Mouse (Mus musculus) liver, embryonic 16.5 days (tissue): Measurements from ENCODE around the gene Mtmr1. TPM values are rescaled to one million over a fixed set of nuclear protein-coding genes. Genes with fewer than 3 reads are reported as not detected.

Experiments
- ATAC-seq: fragments of 200-750 bp; cut with Nextera tagmentation; 2 replicates; pipeline ENCODE4 v1.8.0; 2017; ENCODE audit warnings: low read depth, mild to moderate bottlenecking, moderate number of reproducible peaks, moderate library complexity
- H3K27ac ChIP-seq: fragments of 300-500 bp; sonication (generic); 2 replicates; pipeline ENCODE4 v1.5.1; 2014; ENCODE audit warnings: mild to moderate bottlenecking, low read length
- H3K27me3 ChIP-seq: fragments of 300-500 bp; sonication (generic); 2 replicates; pipeline ENCODE4 v1.6.1; 2014; ENCODE audit warnings: low read depth, low read length, mixed read lengths; ENCODE audit not compliant: control insufficient read depth, insufficient read depth
- H3K36me3 ChIP-seq: fragments of 300-500 bp; sonication (generic); 2 replicates; pipeline ENCODE4 v1.6.1; 2014; ENCODE audit warnings: mild to moderate bottlenecking; ENCODE audit not compliant: control insufficient read depth, insufficient read depth
- H3K4me1 ChIP-seq: fragments of 300-500 bp; sonication (generic); 2 replicates; pipeline ENCODE4 v1.6.1; 2014; ENCODE audit warnings: low read depth, low read length, mixed read lengths; ENCODE audit not compliant: control insufficient read depth
- H3K4me2 ChIP-seq: fragments of 300-500 bp; sonication (generic); 2 replicates; pipeline ENCODE4 v1.6.1; 2014; ENCODE audit warnings: low read depth, low read length, mixed read lengths
- H3K4me3 ChIP-seq: fragments of 300-500 bp; sonication (generic); 2 replicates; pipeline ENCODE4 v1.5.1; 2014; ENCODE audit warnings: low read depth, mild to moderate bottlenecking, low read length
- H3K9ac ChIP-seq: fragments of 300-500 bp; sonication (generic); 2 replicates; pipeline ENCODE4 v1.6.1; 2014; ENCODE audit warnings: low read depth, low read length
- H3K9me3 ChIP-seq: fragments of 300-500 bp; sonication (generic); replicated peaks from 2 replicates; pipeline ENCODE4 v1.6.1; 2016; ENCODE audit warnings: low read length; ENCODE audit not compliant: control insufficient read depth
- WGBS: fragments of 180-500 bp; shearing (Covaris S2); extraction: QIAGEN DNeasy Blood & Tissue Kit; methylation state at CpG from one replicate; pipeline ENCODE4 v1.1.7; 2014; ENCODE audit not compliant: insufficient replicate concordance; 5-methylcytosine and 5-hydroxymethylcytosine counted together
- polyA plus RNA-seq: library from polyadenylated mRNA; unstranded; fragments of >200 nt; fragmentation: Nextera tagmentation; extraction: Ambion mirVana; gene quantifications from 2 replicates; pipeline ENCODE4 v1.2.1, GENCODE M21; 2015

Mtmr1 gene
- polyA plus RNA-seq, 1 experiment from 2014 or later = 5.3 TPM

DNA sequence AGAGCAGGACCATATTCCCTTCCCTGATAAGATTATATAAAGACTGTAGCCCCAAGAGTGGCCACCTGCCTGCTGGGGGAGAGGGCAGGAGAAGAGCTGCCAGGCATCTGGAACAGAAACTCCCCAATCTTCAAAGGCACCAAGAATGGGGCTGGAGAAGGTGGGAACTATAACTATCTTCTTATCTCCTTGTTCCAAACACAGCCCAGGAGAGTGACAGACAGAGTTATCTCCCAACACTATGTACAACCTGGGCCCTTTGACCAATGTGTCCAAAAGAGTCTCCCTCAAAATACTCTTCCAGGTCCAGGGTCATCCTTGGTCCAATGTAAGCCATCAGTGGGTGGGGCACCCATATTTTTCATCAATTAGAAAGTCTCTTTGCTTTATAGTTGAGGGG is 62.9 kb downstream of the Mtmr1 start:
- H3K9me3 ChIP-seq = no peaks in the 10 kb centered on the region
- peak; percentile 53 for ATAC-seq

DNA sequence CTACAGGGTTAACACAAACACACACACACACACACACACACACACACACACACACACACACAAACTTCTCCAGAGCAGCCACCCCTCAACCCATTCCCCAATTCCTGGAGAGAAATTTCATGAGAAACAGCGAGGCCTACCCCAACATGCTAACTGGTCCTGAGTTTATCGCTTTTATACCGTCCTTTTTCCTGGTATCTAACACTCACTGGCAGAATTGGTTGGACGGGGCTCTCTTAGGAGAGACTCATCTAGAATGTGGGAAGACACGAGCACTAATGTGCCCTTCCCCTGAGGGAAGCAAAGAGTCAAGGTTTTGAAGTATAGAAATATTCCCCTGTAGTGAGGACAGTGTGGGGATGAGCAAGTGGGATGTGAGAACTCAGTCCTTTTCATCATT is 66.3 kb downstream of the Mtmr1 start:
- WGBS = 68% methylated on average over 5 of the region's 5 CpGs
- no peak for ATAC-seq
- no peaks in the 10 kb centered on the region for H3K9me3 ChIP-seq
- no peak overlapping the region for H3K4me3 ChIP-seq
- no peak overlapping the region for H3K27ac ChIP-seq
- H3K4me2 ChIP-seq = no peak overlapping the region
- H3K36me3 ChIP-seq = no peaks in the 10 kb centered on the region
- H3K4me1 ChIP-seq = no peaks in the 10 kb centered on the region; the same call in 1 of the 2 replicates
- H3K27me3 ChIP-seq = no peaks in the 10 kb centered on the region
- H3K9ac ChIP-seq = no peak overlapping the region

More for the DNA sequence above, 62.9 kb downstream of the Mtmr1 start:
- Histone ChIP-seq H3K27me3 (no peaks in the 10 kb centered on the region), H3K4me1 (no peaks in the 10 kb centered on the region; the same call in 1 of the 2 replicates), H3K27ac (no peak overlapping the region), H3K4me2 (no peak overlapping the region), H3K36me3 (no peaks in the 10 kb centered on the region), H3K9ac (no peak overlapping the region), H3K4me3 (no peak overlapping the region)

DNA sequence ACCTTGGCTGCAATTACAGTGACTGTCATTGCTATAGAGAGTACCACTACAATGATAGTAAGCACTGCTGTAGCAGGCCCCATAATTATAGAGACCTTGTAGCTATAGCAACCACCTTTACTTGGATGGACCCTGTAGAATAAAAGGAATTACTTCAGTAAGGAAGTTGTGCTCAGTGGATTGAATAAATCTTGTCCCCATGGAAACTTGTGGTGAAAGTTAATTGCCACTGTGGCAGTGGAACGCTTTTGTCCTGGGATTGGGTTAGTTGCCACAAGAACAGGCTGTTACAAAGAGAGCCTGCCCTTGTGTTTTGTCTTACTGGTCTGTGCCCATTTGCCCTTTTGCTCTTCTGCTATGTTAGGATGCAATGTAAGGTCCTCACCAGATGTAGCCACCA is 69.9 kb downstream of the Mtmr1 start:
- Histone ChIP-seq H3K36me3 (no peaks in the 10 kb centered on the region), H3K4me1 (no peaks in the 10 kb centered on the region)
- no peak for ATAC-seq

DNA sequence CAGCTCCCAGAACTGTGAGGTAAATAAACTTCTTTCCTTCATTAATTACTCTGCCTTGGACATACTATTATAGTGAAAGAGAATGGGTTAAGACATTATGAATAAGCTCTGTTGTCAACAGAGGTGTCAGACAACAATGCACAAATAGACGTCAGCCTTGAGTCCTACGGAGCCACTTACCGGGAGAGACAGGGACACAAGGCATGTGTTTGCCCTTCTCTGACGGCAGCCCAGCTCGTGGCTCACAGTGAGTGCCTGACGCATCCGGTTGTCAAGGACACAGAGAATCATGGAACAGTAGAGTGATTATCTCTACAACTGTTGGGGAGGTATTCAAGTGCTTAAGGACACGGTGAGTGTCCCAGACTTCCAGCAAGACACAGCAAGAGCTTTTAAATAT is 70.3 kb downstream of the Mtmr1 start:
- Histone ChIP-seq H3K4me2 (no peak overlapping the region), H3K9me3 (no peaks in the 10 kb centered on the region), H3K27ac (no peak overlapping the region), H3K4me3 (no peak overlapping the region), H3K4me1 (no peaks in the 10 kb centered on the region), H3K27me3 (no peaks in the 10 kb centered on the region), H3K36me3 (no peaks in the 10 kb centered on the region), H3K9ac (no peak overlapping the region)
- WGBS = 70% methylated on average over 8 of the region's 8 CpGs
- no peak for ATAC-seq

More for the DNA sequence above, 69.9 kb downstream of the Mtmr1 start:
- WGBS = 80% methylated on average over 1 of the region's 1 CpGs
- H3K9me3 ChIP-seq = no peaks in the 10 kb centered on the region
- H3K27me3 ChIP-seq = no peaks in the 10 kb centered on the region
- H3K9ac ChIP-seq = no peak overlapping the region
- no peak overlapping the region for H3K4me2 ChIP-seq
- no peak overlapping the region for H3K27ac ChIP-seq
- no peak overlapping the region for H3K4me3 ChIP-seq

DNA sequence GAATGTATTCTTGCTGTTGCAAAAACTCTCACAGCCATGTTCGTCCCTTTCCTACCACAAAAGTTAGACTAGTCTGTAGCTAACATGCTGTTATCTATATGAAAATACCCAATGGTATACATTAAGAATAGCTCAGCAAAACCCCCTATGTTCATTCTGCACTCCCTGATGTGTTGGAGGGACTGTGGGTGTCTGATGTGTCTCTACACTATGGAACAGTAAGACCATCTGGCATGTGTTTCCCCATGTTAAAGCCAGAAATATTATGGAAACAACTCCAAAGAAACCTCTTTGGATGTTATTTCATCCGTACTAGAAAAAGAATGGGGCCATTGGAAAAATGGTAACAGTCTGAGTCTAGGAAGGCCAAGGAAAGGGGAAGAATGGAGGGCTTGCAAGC is 71.0 kb downstream of the Mtmr1 start:
- Histone ChIP-seq H3K4me1 (no peaks in the 10 kb centered on the region), H3K9ac (no peak overlapping the region), H3K27me3 (no peaks in the 10 kb centered on the region), H3K4me2 (no peak overlapping the region), H3K4me3 (no peak overlapping the region), H3K36me3 (no peaks in the 10 kb centered on the region), H3K9me3 (no peaks in the 10 kb centered on the region), H3K27ac (no peak overlapping the region)
- WGBS = 76% methylated on average over 2 of the region's 2 CpGs
- no peak for ATAC-seq

DNA sequence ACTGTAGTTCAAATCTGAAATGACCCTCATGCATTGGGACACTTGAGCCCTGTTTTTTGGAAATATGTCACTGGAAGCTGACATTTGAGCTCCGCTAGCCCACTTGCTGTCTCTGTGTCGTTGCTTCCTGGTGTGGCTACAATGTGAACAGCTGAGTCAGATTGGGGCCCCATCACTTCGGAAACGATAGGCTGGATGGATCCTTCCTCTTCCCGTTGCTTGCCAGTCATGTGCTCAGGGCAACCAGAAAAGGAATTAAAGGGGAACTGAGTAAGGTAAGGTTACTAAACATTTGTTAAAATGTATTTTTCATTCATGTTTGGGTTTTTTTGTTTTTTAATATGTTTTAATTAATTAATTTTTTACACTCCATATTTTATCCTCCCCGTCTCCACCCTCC is 74.9 kb downstream of the Mtmr1 start:
- Histone ChIP-seq H3K9me3 (no peaks in the 10 kb centered on the region), H3K36me3 (no peaks in the 10 kb centered on the region), H3K9ac (no peak overlapping the region), H3K4me3 (no peak overlapping the region), H3K4me1 (no peaks in the 10 kb centered on the region), H3K27me3 (no peaks in the 10 kb centered on the region), H3K4me2 (no peak overlapping the region), H3K27ac (no peak overlapping the region)
- ATAC-seq = no peak
- WGBS = 61% methylated on average over 6 of the region's 6 CpGs

DNA sequence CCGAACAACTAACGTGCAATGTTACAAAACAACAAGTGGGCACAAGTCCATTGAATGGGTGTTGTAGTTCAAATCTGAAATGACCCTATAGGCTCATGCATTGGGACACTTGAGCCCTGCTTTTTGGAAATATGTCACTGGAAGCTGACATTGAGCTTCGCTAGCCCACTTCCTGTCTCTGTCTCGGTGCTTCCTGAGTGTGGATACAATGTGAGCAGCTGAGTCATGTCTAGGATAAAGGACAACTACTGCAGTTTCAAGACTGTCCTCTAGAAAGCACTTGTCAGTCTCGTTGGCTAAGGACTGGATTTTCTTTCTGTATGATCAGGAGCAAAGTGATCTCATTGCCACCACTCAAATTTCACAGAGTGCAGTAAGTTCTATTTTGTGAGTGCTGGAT is 78.4 kb downstream of the Mtmr1 start:
- ATAC-seq = no peak

DNA sequence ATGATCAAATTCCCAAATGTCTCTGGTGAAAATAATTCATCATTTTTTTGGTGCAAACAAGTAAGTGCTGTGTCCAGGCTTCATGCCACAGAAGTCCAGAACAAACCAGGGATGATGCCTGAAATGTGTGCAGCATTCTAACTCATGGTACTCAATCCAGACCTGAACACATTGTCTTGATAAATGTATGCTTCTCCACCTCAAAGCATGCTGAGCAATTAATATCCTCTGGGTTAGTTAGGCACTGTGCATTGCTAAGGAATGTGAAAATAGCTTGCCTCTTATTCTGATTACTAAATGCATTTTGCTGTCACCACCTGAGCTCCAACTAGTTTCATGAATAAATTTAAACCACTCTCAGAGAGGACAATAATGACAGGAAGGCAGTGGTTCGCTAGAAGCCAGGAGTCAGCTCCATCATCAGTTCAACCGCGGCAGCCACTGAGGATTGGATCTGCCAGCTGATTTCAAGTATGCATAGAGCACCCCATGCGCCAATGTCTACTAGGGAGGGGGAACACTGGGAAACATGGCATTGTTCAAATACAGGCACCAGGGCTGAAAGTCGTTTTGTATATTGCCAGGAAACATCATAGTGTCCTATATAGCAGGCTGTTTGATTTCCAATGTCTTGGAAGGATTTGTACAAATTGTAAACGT is 91.6 kb downstream of the Mtmr1 start:
- Histone ChIP-seq H3K27me3 (no peaks in the 10 kb centered on the region), H3K36me3 (no peaks in the 10 kb centered on the region), H3K9me3 (no peaks in the 10 kb centered on the region), H3K4me1 (no peaks in the 10 kb centered on the region), H3K27ac (no peak overlapping the region), H3K4me3 (no peak overlapping the region), H3K9ac (no peak overlapping the region), H3K4me2 (no peak overlapping the region)
- 79% methylated on average over 6 of the region's 6 CpGs for WGBS
- no peak for ATAC-seq

More for the DNA sequence above, 78.4 kb downstream of the Mtmr1 start:
- 54% methylated on average over 5 of the region's 5 CpGs for WGBS
- Histone ChIP-seq H3K4me3 (no peak overlapping the region), H3K4me2 (no peak overlapping the region), H3K27me3 (no peaks in the 10 kb centered on the region), H3K36me3 (no peaks in the 10 kb centered on the region), H3K4me1 (no peaks in the 10 kb centered on the region), H3K9ac (no peak overlapping the region), H3K27ac (no peak overlapping the region), H3K9me3 (no peaks in the 10 kb centered on the region)

DNA sequence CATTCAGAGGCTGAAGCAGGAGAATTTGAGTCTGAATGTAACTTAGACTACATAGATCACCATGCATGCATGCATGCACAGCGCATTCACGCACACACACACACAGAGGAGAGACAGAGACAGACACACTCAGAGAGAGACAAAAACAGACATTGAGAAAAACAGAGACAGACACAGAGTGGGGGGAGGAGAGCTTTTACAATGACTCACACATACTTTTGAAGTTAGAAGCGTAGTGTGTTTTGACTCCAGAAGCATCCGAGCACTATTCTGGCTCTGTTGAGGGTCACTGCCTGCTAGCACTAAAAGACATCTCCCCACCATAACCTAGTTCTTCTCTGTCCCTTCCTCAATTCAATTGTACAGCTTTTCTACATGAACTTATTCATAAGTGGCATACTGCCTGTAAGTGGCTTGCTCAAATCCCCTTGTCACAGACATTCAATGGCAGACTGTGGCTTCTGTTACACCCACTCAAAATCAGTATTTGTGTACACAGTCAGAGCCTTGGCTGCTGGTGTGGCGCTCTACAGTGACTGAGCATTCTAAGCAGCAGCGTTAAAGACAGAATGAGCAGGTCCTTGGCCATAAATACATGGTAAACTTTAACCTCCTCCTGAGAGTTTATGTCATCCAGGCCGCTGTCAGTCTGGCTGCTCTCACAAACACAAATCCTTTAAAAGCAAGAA is 99.7 kb downstream of the Mtmr1 start:
- Histone ChIP-seq H3K9me3 (no peaks in the 10 kb centered on the region), H3K27ac (no peak overlapping the region), H3K36me3 (no peaks in the 10 kb centered on the region), H3K9ac (no peak overlapping the region), H3K4me3 (no peak overlapping the region), H3K27me3 (no peaks in the 10 kb centered on the region), H3K4me1 (peaks cover 16% of the 10 kb centered on the region), H3K4me2 (no peak overlapping the region)
- ATAC-seq = no peak
- WGBS = 71% methylated on average over 7 of the region's 7 CpGs
